Mouse (Mus musculus) midbrain, embryonic 14.5 days (tissue): ENCODE measurements around the gene Lysmd3. TPM values are rescaled to one million over a fixed set of nuclear protein-coding genes. Genes with fewer than 3 reads are reported as not detected.
"Not testable (repeated sequence)": the region's sequence is repeated elsewhere in the genome, so short reads cannot be mapped to it uniquely, and the experiment has no call there.

Experiments
- ATAC-seq: fragments of 200-750 bp; cut with Nextera tagmentation; 2 replicates; pipeline ENCODE4 v1.8.0; 2017; ENCODE audit warnings: moderate number of reproducible peaks, moderate library complexity; ENCODE audit not compliant: low FRiP score, low TSS enrichment
- DNase-seq: peaks from one replicate; pipeline ENCODE4 v3.0.0-alpha.2; 2015
- H3K27ac ChIP-seq: fragments of 300-500 bp; sonication (generic); replicated peaks from 2 replicates; pipeline ENCODE4 v1.5.1; 2014; ENCODE audit warnings: mild to moderate bottlenecking, low read depth, low read length, moderate library complexity
- H3K27me3 ChIP-seq: fragments of 300-500 bp; sonication (generic); 2 replicates; pipeline ENCODE4 v1.6.1; 2014; ENCODE audit warnings: low read length, control low read depth, mixed read lengths; ENCODE audit not compliant: control insufficient read depth, insufficient read depth
- H3K36me3 ChIP-seq: fragments of 300-500 bp; sonication (generic); 2 replicates; pipeline ENCODE4 v1.6.1; 2014; ENCODE audit warnings: low read length, control low read depth; ENCODE audit not compliant: control insufficient read depth, insufficient read depth
- H3K4me1 ChIP-seq: fragments of 300-500 bp; sonication (generic); 2 replicates; pipeline ENCODE4 v1.6.1; 2014; ENCODE audit warnings: mild to moderate bottlenecking, antibody characterized with exemption, low read length, control low read depth; ENCODE audit not compliant: control insufficient read depth, insufficient read depth
- H3K4me2 ChIP-seq: fragments of 300-500 bp; sonication (generic); 2 replicates; pipeline ENCODE4 v1.6.1; 2014; ENCODE audit warnings: mild to moderate bottlenecking, low read length, moderate library complexity
- H3K4me3 ChIP-seq: fragments of 300-500 bp; sonication (generic); replicated peaks from 2 replicates; pipeline ENCODE4 v1.5.1; 2014; ENCODE audit warnings: low read depth, low read length
- H3K9ac ChIP-seq: fragments of 300-500 bp; sonication (generic); replicated peaks from 2 replicates; pipeline ENCODE4 v1.6.1; 2014; ENCODE audit warnings: mild to moderate bottlenecking, low read length, moderate library complexity
- H3K9me3 ChIP-seq: fragments of 300-500 bp; sonication (generic); 2 replicates; pipeline ENCODE4 v1.6.1; 2016; ENCODE audit warnings: low read length, control low read depth, mixed read lengths; ENCODE audit not compliant: control insufficient read depth
- WGBS: fragments of 180-500 bp; shearing (Covaris S2); extraction: QIAGEN DNeasy Blood & Tissue Kit; methylation state at CpG from one replicate; pipeline ENCODE4 v1.1.7; 2014; 5-methylcytosine and 5-hydroxymethylcytosine counted together
- polyA plus RNA-seq: library from polyadenylated mRNA; unstranded; fragments of >200 nt; fragmentation: Nextera tagmentation; extraction: Ambion mirVana; gene quantifications from 2 replicates; pipeline ENCODE4 v1.2.1, GENCODE M21; 2014

The Lysmd3 gene
- 16.6 and 25.8 TPM in 2 replicates for polyA plus RNA-seq

DNA sequence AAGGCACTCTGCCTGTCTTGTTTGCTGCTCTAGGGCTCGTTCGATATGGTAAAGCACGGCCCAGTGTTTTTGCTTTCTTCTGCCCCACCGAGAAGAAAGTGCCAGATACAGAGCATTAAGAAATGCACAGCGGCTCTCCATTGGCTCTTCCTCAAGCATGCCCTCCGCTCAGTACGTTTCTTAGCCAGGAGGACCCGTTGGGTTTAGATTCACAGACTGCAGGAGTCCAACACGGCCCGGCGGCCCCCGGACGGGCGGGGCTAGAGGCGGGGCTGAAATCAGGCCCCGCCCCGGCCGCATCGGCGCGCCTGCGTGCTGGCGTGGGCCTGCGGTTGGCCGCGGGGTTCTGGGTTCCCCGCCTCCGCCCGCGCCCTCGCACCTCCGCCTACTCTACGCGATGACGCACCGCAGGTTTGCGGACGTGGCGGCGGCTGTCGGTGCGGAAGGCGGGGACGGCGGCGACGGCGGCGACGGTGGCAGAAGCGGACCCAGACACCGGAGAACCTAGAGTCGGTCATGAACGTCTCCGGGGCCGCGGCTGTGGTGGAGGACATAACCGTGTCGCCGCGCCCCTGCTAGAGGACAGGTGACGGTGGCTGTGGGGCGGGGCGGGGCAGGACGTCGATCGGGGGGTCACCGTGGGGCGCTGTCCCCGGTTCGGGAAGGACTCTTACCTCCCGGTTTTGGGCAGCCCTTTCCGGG lies at the start of gene Lysmd3:
Lysmd3 (plus strand) TSS at position 313 of the 702 bp plus-strand sequence.
- Histone ChIP-seq H3K4me3 (peak within 1 kb of the TSS; percentile 80), H3K27ac (peak within 1 kb of the TSS; percentile 91), H3K9me3 (no peaks in the 10 kb centered on the region), H3K4me2 (peak within 1 kb of the TSS; percentile 80), H3K9ac (peak within 1 kb of the TSS; percentile 84), H3K36me3 (no peaks in the 10 kb centered on the region), H3K27me3 (no peaks in the 10 kb centered on the region), H3K4me1 (peaks cover 23% of the 10 kb centered on the region)
- under 1% methylated on average over 73 of the region's 73 CpGs for WGBS
- DNase-seq = peak; percentile 98
- ATAC-seq = peak; percentile 100

- ATAC-seq (no peak), DNase-seq (no peak)
- no peak overlapping the region for H3K4me2 ChIP-seq
- no peak overlapping the region for H3K27ac ChIP-seq
- no peaks in the 10 kb centered on the region for H3K27me3 ChIP-seq
- H3K36me3 ChIP-seq = no peaks in the 10 kb centered on the region
- H3K9me3 ChIP-seq = peaks cover 2% of the 10 kb centered on the region
- H3K4me3 ChIP-seq = no peak overlapping the region
- WGBS = 94% methylated on average over 4 of the region's 4 CpGs
- no peak overlapping the region for H3K9ac ChIP-seq
- no peaks in the 10 kb centered on the region for H3K4me1 ChIP-seq
Measured at GRCm38 (mm10) chr13:81610349-81610748, 47.1 kb upstream of the Lysmd3 start.

GRCm38 (mm10) chr13:81627861-81628260 lies 29.6 kb upstream of the Lysmd3 start:
- ATAC-seq, H3K27me3 ChIP-seq, H3K9ac ChIP-seq, H3K4me1 ChIP-seq, H3K36me3 ChIP-seq, H3K9me3 ChIP-seq, DNase-seq, H3K4me3 ChIP-seq, H3K27ac ChIP-seq: not testable (repeated sequence)
- H3K4me2 ChIP-seq = peak overlapping the region; percentile 22; the same call in 1 of the 2 replicates
- 52% methylated on average over 1 of the region's 1 CpGs for WGBS

DNA sequence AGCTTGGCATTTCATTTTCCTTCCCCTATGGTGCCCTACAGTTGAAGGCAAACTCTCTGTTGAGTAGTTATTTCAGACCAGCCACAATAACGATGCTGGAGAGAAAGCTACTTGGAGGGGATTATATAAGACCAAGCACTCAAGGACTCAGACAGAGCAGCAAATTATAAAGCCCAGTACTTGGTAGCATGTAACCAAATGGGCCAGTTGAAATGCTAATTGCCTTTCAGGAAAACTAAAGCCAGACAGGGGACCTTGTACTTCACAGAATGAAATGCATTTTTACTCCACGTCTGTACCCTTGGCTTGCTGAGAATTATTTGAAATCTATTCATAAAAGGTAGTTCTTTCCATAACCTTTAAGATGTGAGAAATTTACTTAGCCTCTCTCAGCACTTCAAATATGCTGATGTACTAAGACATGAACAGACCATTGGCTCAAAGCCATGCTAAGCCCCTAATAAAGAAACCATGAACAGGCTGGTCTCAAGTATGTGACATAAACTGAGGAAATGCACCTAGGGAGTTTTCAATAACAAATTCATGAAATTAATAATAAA lies 28.8 kb upstream of the Lysmd3 start:
- no peak overlapping the region for H3K27ac ChIP-seq
- 9% methylated on average over 2 of the region's 2 CpGs for WGBS
- H3K36me3 ChIP-seq = no peaks in the 10 kb centered on the region
- no peak for ATAC-seq
- H3K4me1 ChIP-seq = peaks cover 8% of the 10 kb centered on the region
- H3K4me3 ChIP-seq = no peak overlapping the region
- H3K9me3 ChIP-seq = no peaks in the 10 kb centered on the region
- H3K27me3 ChIP-seq = no peaks in the 10 kb centered on the region
- H3K9ac ChIP-seq = no peak overlapping the region
- DNase-seq = peak; percentile 54
- no peak overlapping the region for H3K4me2 ChIP-seq

DNA sequence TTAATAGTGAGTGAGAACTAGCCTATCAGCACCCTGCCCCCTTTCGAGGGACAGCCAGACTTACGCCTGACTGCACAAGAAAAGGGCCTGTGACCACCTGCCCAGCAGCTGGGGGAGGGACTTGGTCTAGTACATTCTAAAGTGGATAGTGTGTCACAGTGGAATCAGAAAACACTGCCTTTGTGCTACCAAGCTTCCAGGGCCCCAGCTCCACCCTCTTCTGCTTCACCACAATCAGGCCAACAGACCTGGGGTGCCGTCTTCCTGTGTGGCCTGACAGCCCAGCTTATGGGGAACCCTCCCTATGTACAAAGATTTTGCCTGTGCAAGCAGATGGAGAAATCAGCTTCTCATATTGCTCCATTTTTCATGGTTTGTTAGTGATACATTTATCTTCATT lies 28.1 kb upstream of the Lysmd3 start:
- no peak overlapping the region for H3K4me3 ChIP-seq
- DNase-seq (peak; percentile 44), ATAC-seq (peak; percentile 9; the same call in 1 of the 2 replicates)

GRCm38 (mm10) chr13:81630566-81630965 lies 26.9 kb upstream of the Lysmd3 start:
- peak overlapping the region; percentile 41 for H3K4me2 ChIP-seq
- no peak for ATAC-seq

More for the DNA sequence above, 28.1 kb upstream of the Lysmd3 start:
- 13% methylated on average over 3 of the region's 3 CpGs for WGBS
- Histone ChIP-seq H3K9me3 (no peaks in the 10 kb centered on the region), H3K4me1 (peaks cover 8% of the 10 kb centered on the region), H3K27ac (no peak overlapping the region), H3K36me3 (no peaks in the 10 kb centered on the region), H3K27me3 (no peaks in the 10 kb centered on the region), H3K9ac (no peak overlapping the region), H3K4me2 (peak overlapping the region; percentile 41)

GRCm38 (mm10) chr13:81632720-81633415 lies 24.6 kb upstream of the Lysmd3 start, which contains the start of gene Adgrv1:
TSS of gene Adgrv1 (minus strand) at chr13:81633154.
- WGBS = under 1% methylated on average over 42 of the region's 42 CpGs
- Histone ChIP-seq H3K36me3 (no peaks in the 10 kb centered on the region), H3K4me3 (peak within 1 kb of the TSS; percentile 56), H3K4me2 (peak within 1 kb of the TSS; percentile 92), H3K27ac (peak within 1 kb of the TSS; percentile 37; the same call in 1 of the 2 replicates), H3K9me3 (no peaks in the 10 kb centered on the region), H3K9ac (peak within 1 kb of the TSS; percentile 36), H3K27me3 (no peaks in the 10 kb centered on the region), H3K4me1 (peaks cover 8% of the 10 kb centered on the region)
- DNase-seq = peak; percentile 91
- ATAC-seq = peak; percentile 95

More at GRCm38 (mm10) chr13:81630566-81630965, 26.9 kb upstream of the Lysmd3 start:
- Histone ChIP-seq H3K36me3 (no peaks in the 10 kb centered on the region), H3K27ac (no peak overlapping the region), H3K27me3 (no peaks in the 10 kb centered on the region), H3K9me3 (no peaks in the 10 kb centered on the region), H3K4me3 (no peak overlapping the region), H3K9ac (no peak overlapping the region), H3K4me1 (peaks cover 8% of the 10 kb centered on the region)
- peak; percentile 57 for DNase-seq
- 6% methylated on average over 5 of the region's 5 CpGs for WGBS

DNA sequence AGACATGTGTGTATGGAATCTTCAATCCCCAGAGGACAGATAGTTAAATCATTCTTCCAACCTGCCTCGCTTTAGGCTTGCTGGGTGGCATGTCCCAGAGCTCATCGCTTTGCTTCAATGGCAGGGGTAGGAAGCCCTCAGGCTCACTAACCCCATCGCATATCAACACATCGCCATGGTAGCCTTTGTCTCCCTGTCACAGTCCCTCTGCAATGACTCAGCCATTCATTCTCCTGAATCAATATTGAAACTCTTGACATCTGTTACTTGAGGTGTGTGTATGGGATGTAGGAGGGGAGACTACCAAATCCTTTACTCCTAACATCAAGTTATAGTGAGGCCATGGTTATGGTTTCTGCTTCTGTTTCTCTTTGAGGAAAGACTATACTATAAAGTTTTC lies 17.8 kb upstream of the Lysmd3 start:
- ATAC-seq = peak; percentile 41; the same call in 1 of the 2 replicates

More for the DNA sequence above, 17.8 kb upstream of the Lysmd3 start:
- DNase-seq = peak; percentile 41
- H3K36me3 ChIP-seq = no peaks in the 10 kb centered on the region
- H3K27ac ChIP-seq = no peak overlapping the region
- no peaks in the 10 kb centered on the region for H3K9me3 ChIP-seq
- WGBS = 5% methylated on average over 4 of the region's 4 CpGs
- H3K4me2 ChIP-seq = no peak overlapping the region
- H3K4me3 ChIP-seq = no peak overlapping the region
- no peaks in the 10 kb centered on the region for H3K27me3 ChIP-seq
- H3K4me1 ChIP-seq = peaks cover 9% of the 10 kb centered on the region; the same call in 1 of the 2 replicates
- H3K9ac ChIP-seq = no peak overlapping the region
